Mouse (Mus musculus): Measurements from ENCODE around the gene Sdccag8. TPM values are rescaled to one million over a fixed set of nuclear protein-coding genes. Genes with fewer than 3 reads are reported as not detected.

The Sdccag8 gene
- polyA plus RNA-seq, 1 experiment from 2014 or later = 25.7 TPM

DNA sequence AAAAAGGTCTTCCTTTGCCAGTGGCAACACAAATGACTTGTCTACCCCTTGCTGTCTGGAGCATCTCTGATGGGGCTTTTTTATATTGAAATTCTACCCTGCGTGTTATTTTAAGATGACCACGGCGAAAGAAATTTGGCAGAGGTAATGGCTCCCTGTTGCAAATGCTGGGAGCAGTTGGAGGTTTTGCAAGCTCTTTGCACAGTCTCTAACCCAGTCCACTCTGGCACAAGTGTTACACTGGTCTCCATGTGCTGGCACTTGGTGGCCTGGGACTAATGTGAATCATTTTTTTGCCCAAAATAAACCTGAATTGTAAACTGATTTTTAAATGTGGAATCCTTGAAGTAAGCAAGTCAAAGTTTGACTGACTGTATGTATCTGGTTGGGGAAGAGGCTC, 199.3 kb downstream of the Sdccag8 start:
- no peak for ATAC-seq (ENCODE audit: low FRiP score)
- WGBS = 85% methylated on average over 3 of the region's 3 CpGs
- H3K27me3 ChIP-seq = no peaks in the 10 kb centered on the region
- no peak overlapping the region for H3K9ac ChIP-seq
- no peaks in the 10 kb centered on the region for H3K36me3 ChIP-seq
- H3K4me2 ChIP-seq = no peak overlapping the region
- H3K4me3 ChIP-seq = no peak overlapping the region
- peaks cover 47% of the 10 kb centered on the region for H3K4me1 ChIP-seq (replicated peaks)
- H3K27ac ChIP-seq = no peak overlapping the region
- H3K9me3 ChIP-seq = no peaks in the 10 kb centered on the region

DNA sequence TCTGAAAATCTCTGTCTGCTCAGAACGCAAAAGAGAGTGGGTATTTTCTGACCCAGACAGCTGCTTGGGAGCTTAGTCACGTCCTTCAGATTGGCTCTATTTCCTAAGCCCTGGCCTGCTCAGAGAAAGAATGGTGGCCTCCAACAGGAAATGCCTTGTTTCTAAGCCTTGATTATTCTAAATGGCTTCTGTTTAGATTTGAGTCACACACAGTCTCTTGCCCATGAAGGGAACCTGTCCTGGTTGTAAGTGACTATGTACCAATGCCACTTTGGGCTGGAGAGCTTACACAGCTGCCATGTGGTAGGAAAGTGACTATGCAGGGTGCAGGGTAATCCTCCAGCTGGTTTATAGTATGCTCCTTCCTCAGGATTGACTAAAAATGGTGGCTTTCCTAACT, 199.9 kb downstream of the Sdccag8 start:
- no peak overlapping the region for H3K4me3 ChIP-seq
- H3K27ac ChIP-seq = peak overlapping the region; percentile 45; the same call in 1 of the 2 replicates
- H3K9me3 ChIP-seq = no peaks in the 10 kb centered on the region
- WGBS = 54% methylated on average over 2 of the region's 2 CpGs
- H3K9ac ChIP-seq = no peak overlapping the region
- 0 out of 2 replicates have a peak, but pooled peaks have one; percentile 14 for ATAC-seq (ENCODE audit: low FRiP score)
- peaks cover 47% of the 10 kb centered on the region for H3K4me1 ChIP-seq (replicated peaks)
- no peaks in the 10 kb centered on the region for H3K36me3 ChIP-seq
- H3K4me2 ChIP-seq = no peak overlapping the region
- no peaks in the 10 kb centered on the region for H3K27me3 ChIP-seq

DNA sequence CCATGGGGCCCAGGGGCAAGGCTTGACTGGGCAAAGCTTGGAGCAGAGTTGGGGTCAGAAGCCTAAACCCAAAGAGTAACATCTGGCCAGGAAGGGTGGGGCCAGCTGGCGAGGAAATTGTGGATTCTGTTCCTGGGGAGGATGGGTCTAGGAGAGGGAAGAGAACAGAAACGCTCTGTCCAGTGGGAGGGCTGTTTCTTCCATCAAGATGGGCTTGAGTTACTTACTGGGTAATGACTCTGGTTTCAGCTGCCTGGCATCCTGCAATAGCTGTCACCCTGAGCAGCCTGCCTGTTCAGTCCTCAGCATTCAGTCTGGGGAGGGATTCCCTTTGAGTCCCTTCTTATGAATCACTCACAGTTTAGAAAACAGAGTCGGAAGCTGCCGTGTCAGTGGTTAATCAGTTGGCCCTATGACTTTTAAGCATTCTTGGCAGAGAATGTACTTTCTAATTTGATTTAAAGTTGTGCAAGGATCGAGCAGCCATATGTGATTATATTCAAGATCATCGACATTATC, 200.5 kb downstream of the Sdccag8 start:
- peaks cover 42% of the 10 kb centered on the region for H3K4me1 ChIP-seq (replicated peaks)
- 64% methylated on average over 6 of the region's 6 CpGs for WGBS
- ATAC-seq (ENCODE audit: low FRiP score) = 0 out of 2 replicates have a peak, but pooled peaks have one; percentile 16

GRCm38 (mm10) chr1:177015917-177016316, 201.5 kb downstream of the Sdccag8 start:
- no peak overlapping the region for H3K9ac ChIP-seq
- H3K9me3 ChIP-seq = no peaks in the 10 kb centered on the region
- no peaks in the 10 kb centered on the region for H3K27me3 ChIP-seq
- ATAC-seq (ENCODE audit: low FRiP score) = no peak
- no peak overlapping the region for H3K4me2 ChIP-seq
- H3K36me3 ChIP-seq = no peaks in the 10 kb centered on the region
- WGBS = 36% methylated on average over 3 of the region's 3 CpGs
- no peak overlapping the region for H3K27ac ChIP-seq
- H3K4me1 ChIP-seq (replicated peaks) = peaks cover 32% of the 10 kb centered on the region
- no peak overlapping the region for H3K4me3 ChIP-seq

More for the DNA sequence above, 200.5 kb downstream of the Sdccag8 start:
- Histone ChIP-seq H3K9me3 (no peaks in the 10 kb centered on the region), H3K4me2 (no peak overlapping the region), H3K27ac (peak overlapping the region; percentile 45; the same call in 1 of the 2 replicates), H3K9ac (no peak overlapping the region), H3K4me3 (no peak overlapping the region), H3K36me3 (no peaks in the 10 kb centered on the region), H3K27me3 (no peaks in the 10 kb centered on the region)

DNA sequence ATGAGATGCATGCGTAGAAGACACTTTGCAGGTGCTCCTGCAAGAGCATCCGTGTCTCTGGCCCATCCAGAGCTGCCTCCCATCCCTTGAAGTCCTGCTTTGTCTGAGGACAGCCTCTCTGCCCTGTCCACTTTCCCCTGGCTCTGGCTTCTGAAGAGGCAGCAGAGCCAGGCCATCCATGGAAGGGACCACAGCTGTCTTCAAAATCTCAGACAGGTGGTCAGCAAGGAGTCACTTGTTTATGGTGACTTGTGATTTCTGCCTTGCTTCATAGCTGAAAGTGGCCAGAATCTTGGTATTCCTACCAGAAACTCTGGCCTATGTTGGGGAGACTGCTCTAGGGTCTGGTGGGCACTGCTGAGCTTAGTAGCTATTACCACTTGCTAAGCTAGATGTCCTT, 202.3 kb downstream of the Sdccag8 start:
- H3K4me2 ChIP-seq = no peak overlapping the region
- H3K4me1 ChIP-seq (replicated peaks) = peaks cover 24% of the 10 kb centered on the region
- no peaks in the 10 kb centered on the region for H3K36me3 ChIP-seq
- no peak overlapping the region for H3K27ac ChIP-seq
- no peaks in the 10 kb centered on the region for H3K27me3 ChIP-seq
- H3K4me3 ChIP-seq = no peak overlapping the region
- no peak overlapping the region for H3K9ac ChIP-seq
- ATAC-seq (ENCODE audit: low FRiP score) = no peak
- no peaks in the 10 kb centered on the region for H3K9me3 ChIP-seq
- 82% methylated on average over 2 of the region's 2 CpGs for WGBS

- Histone ChIP-seq H3K9ac (no peak overlapping the region), H3K27ac (no peak overlapping the region), H3K4me3 (no peak overlapping the region), H3K36me3 (peaks cover 13% of the 10 kb centered on the region), H3K4me2 (no peak overlapping the region), H3K27me3 (no peaks in the 10 kb centered on the region), H3K4me1 (replicated peaks) (peaks cover 20% of the 10 kb centered on the region), H3K9me3 (no peaks in the 10 kb centered on the region)
- ATAC-seq (ENCODE audit: low FRiP score) = no peak
- 77% methylated on average over 1 of the region's 1 CpGs for WGBS
Observed at GRCm38 (mm10) chr1:177018750-177019149, 204.3 kb downstream of the Sdccag8 start.

DNA sequence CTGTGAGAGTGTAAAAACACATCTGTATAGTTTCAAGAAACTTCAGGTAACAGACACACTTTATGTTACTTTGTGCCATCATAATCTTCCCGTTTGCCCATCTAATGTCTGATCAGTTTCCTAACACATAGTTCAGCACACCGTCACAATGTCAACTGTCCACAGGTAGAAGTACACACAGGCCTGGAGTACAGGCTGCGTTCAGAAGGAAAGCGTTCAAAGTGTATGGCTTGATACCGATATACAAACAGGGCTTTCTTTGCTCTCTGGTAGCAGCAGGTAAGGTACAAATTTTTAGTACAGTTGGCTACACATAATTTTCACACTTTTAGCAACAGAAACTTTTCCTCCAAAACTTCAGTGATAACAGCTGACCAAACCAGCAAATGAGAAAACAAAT, 205.2 kb downstream of the Sdccag8 start:
- no peak overlapping the region for H3K4me3 ChIP-seq
- peaks cover 16% of the 10 kb centered on the region for H3K4me1 ChIP-seq (replicated peaks)
- H3K9ac ChIP-seq = no peak overlapping the region
- H3K36me3 ChIP-seq = peaks cover 16% of the 10 kb centered on the region
- H3K9me3 ChIP-seq = no peaks in the 10 kb centered on the region
- H3K4me2 ChIP-seq = no peak overlapping the region
- WGBS = 95% methylated on average over 5 of the region's 5 CpGs
- no peak overlapping the region for H3K27ac ChIP-seq
- no peaks in the 10 kb centered on the region for H3K27me3 ChIP-seq
- no peak for ATAC-seq (ENCODE audit: low FRiP score)

- H3K36me3 ChIP-seq = peaks cover 23% of the 10 kb centered on the region
- no peaks in the 10 kb centered on the region for H3K9me3 ChIP-seq
- H3K27ac ChIP-seq = no peak overlapping the region
- no peaks in the 10 kb centered on the region for H3K27me3 ChIP-seq
- no peak overlapping the region for H3K4me2 ChIP-seq
- H3K9ac ChIP-seq = no peak overlapping the region
- H3K4me3 ChIP-seq = no peak overlapping the region
- 72% methylated on average over 3 of the region's 3 CpGs for WGBS
- no peaks in the 10 kb centered on the region for H3K4me1 ChIP-seq (replicated peaks)
- ATAC-seq (ENCODE audit: low FRiP score) = peak; percentile 26; the same call in 1 of the 2 replicates
Observed at GRCm38 (mm10) chr1:177022751-177023150, 208.3 kb downstream of the Sdccag8 start.

DNA sequence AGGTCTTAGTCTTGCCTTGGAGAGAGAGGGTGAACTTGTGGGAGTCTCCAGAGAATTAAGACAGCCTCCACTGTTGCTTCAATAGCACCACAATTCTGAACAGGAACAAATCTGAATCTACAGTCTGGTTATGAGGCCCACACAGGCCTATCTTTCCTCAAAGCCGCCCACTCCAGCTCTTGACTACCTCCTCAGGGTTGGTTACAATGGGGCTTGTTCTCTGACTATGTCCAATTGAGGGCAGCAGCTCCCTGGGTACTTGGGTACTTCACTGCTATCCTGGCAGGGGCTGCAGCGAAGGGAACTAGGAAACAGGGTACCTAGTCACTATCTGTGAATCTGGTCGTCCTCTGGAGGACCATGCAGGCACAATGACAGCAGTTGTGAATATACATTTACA, 213.2 kb downstream of the Sdccag8 start:
- H3K27ac ChIP-seq = 0 out of 2 replicates have a peak overlapping the region, but pooled peaks have one; percentile 8
- peaks cover 10% of the 10 kb centered on the region; the same call in 1 of the 2 replicates for H3K4me1 ChIP-seq (replicated peaks)
- peaks cover 26% of the 10 kb centered on the region for H3K36me3 ChIP-seq
- H3K4me3 ChIP-seq = no peak overlapping the region
- no peak for ATAC-seq (ENCODE audit: low FRiP score)
- no peaks in the 10 kb centered on the region for H3K27me3 ChIP-seq
- H3K9ac ChIP-seq = no peak overlapping the region
- WGBS = 89% methylated on average over 3 of the region's 3 CpGs
- H3K9me3 ChIP-seq = no peaks in the 10 kb centered on the region
- no peak overlapping the region for H3K4me2 ChIP-seq

DNA sequence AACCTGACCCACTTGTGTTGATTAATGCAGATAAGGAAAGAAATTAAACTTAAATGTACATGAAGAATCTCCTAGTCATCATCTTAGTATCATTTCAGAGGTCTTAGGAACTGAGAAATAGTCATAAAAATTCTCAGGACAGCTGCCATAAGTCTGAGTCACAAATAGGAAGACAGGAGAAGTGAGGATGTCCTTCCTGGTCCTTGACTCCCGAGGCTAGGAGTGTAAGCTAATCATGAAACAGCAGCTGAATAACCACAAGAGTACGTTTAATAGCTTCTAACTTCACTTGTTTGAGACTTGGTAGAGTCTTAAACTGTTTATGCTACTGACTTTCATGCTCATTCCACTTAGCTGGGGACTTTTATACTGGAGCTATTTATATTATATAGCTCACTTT, 214.6 kb downstream of the Sdccag8 start:
- H3K4me3 ChIP-seq = no peak overlapping the region
- no peaks in the 10 kb centered on the region for H3K9me3 ChIP-seq
- H3K9ac ChIP-seq = no peak overlapping the region
- H3K36me3 ChIP-seq = peaks cover 16% of the 10 kb centered on the region
- H3K4me2 ChIP-seq = no peak overlapping the region
- no peak overlapping the region for H3K27ac ChIP-seq
- peaks cover 10% of the 10 kb centered on the region; the same call in 1 of the 2 replicates for H3K4me1 ChIP-seq (replicated peaks)
- 90% methylated on average over 2 of the region's 2 CpGs for WGBS
- ATAC-seq (ENCODE audit: low FRiP score) = no peak
- no peaks in the 10 kb centered on the region for H3K27me3 ChIP-seq

DNA sequence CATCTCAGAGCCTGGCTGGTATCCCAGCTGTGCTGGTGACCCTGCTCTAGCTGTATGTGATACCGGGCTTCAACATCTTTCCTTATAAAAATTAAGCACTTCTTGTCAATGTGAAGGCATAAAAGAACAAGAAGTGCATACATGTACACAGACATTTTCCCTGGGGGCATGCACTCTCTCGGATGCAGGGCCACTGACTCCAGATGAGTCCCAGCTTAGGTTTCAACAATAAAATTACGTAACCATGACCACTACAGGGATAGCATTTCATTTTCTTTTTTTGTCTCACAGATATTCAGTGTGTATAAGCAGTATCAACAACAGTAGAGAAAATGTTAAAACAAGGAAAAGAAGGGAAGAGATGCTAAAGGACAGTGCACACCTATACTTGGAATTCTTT, 216.2 kb downstream of the Sdccag8 start:
- Histone ChIP-seq H3K4me2 (no peak overlapping the region), H3K4me1 (replicated peaks) (peaks cover 10% of the 10 kb centered on the region; the same call in 1 of the 2 replicates), H3K9ac (no peak overlapping the region), H3K27ac (no peak overlapping the region), H3K9me3 (no peaks in the 10 kb centered on the region), H3K27me3 (no peaks in the 10 kb centered on the region), H3K36me3 (peaks cover 10% of the 10 kb centered on the region), H3K4me3 (no peak overlapping the region)
- ATAC-seq (ENCODE audit: low FRiP score) = no peak
- WGBS = 48% methylated on average over 3 of the region's 3 CpGs

- no peak for ATAC-seq (ENCODE audit: low FRiP score)
- WGBS = 95% methylated on average over 1 of the region's 1 CpGs
- H3K4me3 ChIP-seq = no peak overlapping the region
- H3K4me2 ChIP-seq = no peak overlapping the region
- no peaks in the 10 kb centered on the region for H3K9me3 ChIP-seq
- H3K4me1 ChIP-seq (replicated peaks) = peaks cover 10% of the 10 kb centered on the region; the same call in 1 of the 2 replicates
- H3K27ac ChIP-seq = no peak overlapping the region
- no peak overlapping the region for H3K9ac ChIP-seq
- H3K27me3 ChIP-seq = no peaks in the 10 kb centered on the region
- H3K36me3 ChIP-seq = peaks cover 10% of the 10 kb centered on the region
Observed at GRCm38 (mm10) chr1:177031196-177031595, 216.7 kb downstream of the Sdccag8 start.

DNA sequence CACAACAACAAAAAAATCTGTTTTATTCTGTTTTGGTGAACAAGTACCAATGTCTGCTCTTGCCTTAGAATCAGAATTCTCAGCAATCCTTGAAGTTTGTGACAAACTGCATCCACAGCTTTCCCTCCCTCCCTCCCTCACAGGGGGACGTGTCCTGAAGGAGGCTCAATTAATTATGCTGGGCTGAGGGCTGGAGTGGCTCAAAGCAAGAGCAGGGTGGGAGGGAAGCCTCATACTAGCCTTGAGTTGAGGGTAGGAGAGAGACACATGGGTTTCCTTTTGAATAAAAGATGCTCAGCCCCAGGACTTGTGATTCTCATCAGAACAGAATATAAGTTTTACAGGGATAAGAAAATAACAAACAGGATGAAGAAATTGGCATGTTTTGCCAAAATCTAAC, 217.8 kb downstream of the Sdccag8 start:
- peaks cover 10% of the 10 kb centered on the region for H3K36me3 ChIP-seq
- H3K27ac ChIP-seq = no peak overlapping the region
- WGBS = 11% methylated on average over 1 of the region's 1 CpGs
- no peaks in the 10 kb centered on the region for H3K27me3 ChIP-seq
- no peak overlapping the region for H3K9ac ChIP-seq
- ATAC-seq (ENCODE audit: low FRiP score) = no peak
- peaks cover 10% of the 10 kb centered on the region; the same call in 1 of the 2 replicates for H3K4me1 ChIP-seq (replicated peaks)
- H3K9me3 ChIP-seq = no peaks in the 10 kb centered on the region
- H3K4me3 ChIP-seq = no peak overlapping the region
- H3K4me2 ChIP-seq = no peak overlapping the region

All from hindbrain, embryonic 13.5 days (tissue).